Mouse (Mus musculus) frontal cortex, postnatal 10 days (tissue): ENCODE measurements around the gene Fut11.
"Not testable (repeated sequence)": the region's sequence is repeated elsewhere in the genome, so short reads cannot be mapped to it uniquely, and the experiment has no call there.

ENCODE experiments used
- DNase-seq, 2 experiments: peaks; one replicate each; pipeline ENCODE4 v3.0.0; 2022; ENCODE audit warnings: low spot score in 2 of 2, mixed read lengths in 1 of 2

Gene Fut11

GRCm38 (mm10) chr14:20674064-20674833 lies 20.5 kb upstream of the Fut11 start, which contains the start of gene Sec24c:
TSS of gene Sec24c (plus strand) at chr14:20674308.
- DNase-seq: peak; percentile 93 to 97

GRCm38 (mm10) chr14:20677906-20678305 lies 16.9 kb upstream of the Fut11 start:
- DNase-seq: no peak

- DNase-seq: no peak
Observed at GRCm38 (mm10) chr14:20681742-20682141, 13.0 kb upstream of the Fut11 start.

- no peak for DNase-seq
Observed at GRCm38 (mm10) chr14:20682498-20682897, 12.3 kb upstream of the Fut11 start.

- DNase-seq: no peak
Observed at GRCm38 (mm10) chr14:20686576-20686975, 8.2 kb upstream of the Fut11 start.

- DNase-seq: no peak
Observed at GRCm38 (mm10) chr14:20689009-20689408, 5.8 kb upstream of the Fut11 start.

GRCm38 (mm10) chr14:20691772-20692171 lies 3.0 kb upstream of the Fut11 start:
- DNase-seq: no peak

- DNase-seq: no peak
Observed at GRCm38 (mm10) chr14:20693589-20694101, 1.1 kb upstream of the Fut11 start.

GRCm38 (mm10) chr14:20694185-20694883 lies 434 bp upstream of the Fut11 start:
- DNase-seq: no peak

GRCm38 (mm10) chr14:20695761-20696520 lies 1.2 kb downstream of the Fut11 start:
- peak; percentile 27 to 30 for DNase-seq

GRCm38 (mm10) chr14:20696986-20697385 lies 2.2 kb downstream of the Fut11 start:
- DNase-seq: peak in 1 of 2 experiments; percentile 43

GRCm38 (mm10) chr14:20698515-20698914 lies 3.7 kb downstream of the Fut11 start:
- no peak for DNase-seq

GRCm38 (mm10) chr14:20700362-20700761 lies 5.6 kb downstream of the Fut11 start:
- no peak for DNase-seq

GRCm38 (mm10) chr14:20701554-20701953 lies 6.8 kb downstream of the Fut11 start:
- DNase-seq: no peak

- no peak for DNase-seq
Observed at GRCm38 (mm10) chr14:20702096-20702740, 7.5 kb downstream of the Fut11 start.

- DNase-seq: peak; percentile 75 to 88
Observed at GRCm38 (mm10) chr14:20702741-20703381, 8.1 kb downstream of the Fut11 start, which contains the start of gene Chchd1. TSS of gene Chchd1 (plus strand) at chr14:20703006.

GRCm38 (mm10) chr14:20703461-20703860 lies 8.7 kb downstream of the Fut11 start:
- DNase-seq: not testable (repeated sequence)

- DNase-seq: peak; percentile 76 to 89
Observed at GRCm38 (mm10) chr14:20707201-20708190, 12.7 kb downstream of the Fut11 start, which contains the start of gene Zswim8. TSS of gene Zswim8 (plus strand) at chr14:20707552.

- no peak for DNase-seq
Observed at GRCm38 (mm10) chr14:20708239-20708638, 13.5 kb downstream of the Fut11 start.

- no peak for DNase-seq
Observed at GRCm38 (mm10) chr14:20713832-20714231, 19.1 kb downstream of the Fut11 start.
